In the genomic region with DNA sequence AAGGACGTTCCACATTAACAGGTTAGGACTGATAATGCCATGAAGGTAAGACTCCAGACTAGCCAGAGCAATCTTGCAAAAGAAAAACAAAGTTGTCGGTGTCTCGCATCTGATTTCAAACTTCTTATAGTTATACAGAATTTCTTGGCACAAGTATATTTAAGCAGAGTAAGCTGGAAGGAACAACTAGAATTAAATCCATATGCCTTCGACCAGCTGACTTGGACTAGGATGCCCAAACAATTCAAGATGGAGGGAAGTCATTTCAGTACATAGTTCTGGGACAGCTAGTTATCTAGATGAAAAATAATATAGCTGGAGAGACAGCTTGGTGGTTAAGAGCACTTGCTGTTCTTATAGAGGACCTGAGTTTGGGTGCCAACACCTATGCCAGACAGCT, we compare ENCODE assay signal across 20 mouse cellular contexts. TPM values are rescaled to one million over a fixed set of nuclear protein-coding genes. Genes with fewer than 3 reads are reported as not detected.
"Had no signal": no experiment of that assay in that cellular context is flagged by ENCODE, and none has a peak within 500 bp of the region (broad histone marks: within the 10 kb centered on the region; RNA-seq: fewer than 3 reads in every experiment).

No protein-coding gene starts in this region.

- ATAC-seq: liver, postnatal 0 days; lung, postnatal 0 days; midbrain, embryonic 13.5 days; midbrain, embryonic 15.5 days had no signal

- H3K36me3 ChIP-seq: lung, embryonic 15.5 days; midbrain, embryonic 13.5 days; midbrain, embryonic 15.5 days; neural tube, embryonic 12.5 days; stomach, embryonic 15.5 days had no signal

- H3K9me3 ChIP-seq: lung, embryonic 15.5 days; megakaryocyte, embryonic 14.5 days; midbrain, embryonic 13.5 days; midbrain, embryonic 15.5 days; neural tube, embryonic 12.5 days; stomach, embryonic 15.5 days had no signal

- H3K9ac ChIP-seq: liver, postnatal 0 days; lung, embryonic 15.5 days; midbrain, embryonic 13.5 days; midbrain, embryonic 15.5 days; neural tube, embryonic 12.5 days; stomach, embryonic 15.5 days had no signal

- H3K4me3 ChIP-seq: lung, embryonic 15.5 days; midbrain, embryonic 13.5 days; midbrain, embryonic 15.5 days; neural tube, embryonic 12.5 days; stomach, embryonic 15.5 days had no signal

- H3K27ac ChIP-seq: lung, embryonic 15.5 days; macrophage; midbrain, embryonic 13.5 days; midbrain, embryonic 15.5 days; neural tube, embryonic 12.5 days; stomach, embryonic 15.5 days; stomach, postnatal 0 days had no signal

- H3K4me1 ChIP-seq: lung, embryonic 15.5 days; megakaryocyte, embryonic 14.5 days; stomach, embryonic 15.5 days had no signal

- DNase-seq: liver, postnatal 0 days; lung, adult 2 months; lung, postnatal 14 days; lung, postnatal 36 days; thymus, adult 2 months; thymus, postnatal 25 days; thymus, postnatal 4 days had no signal

- H3K27me3 ChIP-seq: lung, embryonic 15.5 days; midbrain, embryonic 13.5 days; midbrain, embryonic 15.5 days; neural tube, embryonic 12.5 days; stomach, embryonic 15.5 days had no signal

- H3K4me2 ChIP-seq: lung, embryonic 15.5 days; midbrain, embryonic 11.5 days; midbrain, embryonic 13.5 days; midbrain, embryonic 15.5 days; neural tube, embryonic 12.5 days; stomach, embryonic 15.5 days had no signal

RNA-seq across cellular contexts. Expression of a gene that starts 34.6 kb away (rescaled TPM):
- total RNA-seq: megakaryocyte progenitor cell, adult 5-6 weeks; monocyte, adult 5-6 weeks; neutrophil, adult 5-6 weeks had no signal
- polyA plus RNA-seq: liver, postnatal 0 days; macrophage had no signal

RNA-seq across cellular contexts. Expression of a gene that starts 59.2 kb away (rescaled TPM):
- total RNA-seq: monocyte, adult 5-6 weeks; neutrophil, adult 5-6 weeks had no signal
